Mouse (Mus musculus): Measurements from ENCODE around the gene Gm20747.
"Not testable (repeated sequence)": the region's sequence is repeated elsewhere in the genome, so short reads cannot be mapped to it uniquely, and the experiment has no call there.

Gene Gm20747

DNA sequence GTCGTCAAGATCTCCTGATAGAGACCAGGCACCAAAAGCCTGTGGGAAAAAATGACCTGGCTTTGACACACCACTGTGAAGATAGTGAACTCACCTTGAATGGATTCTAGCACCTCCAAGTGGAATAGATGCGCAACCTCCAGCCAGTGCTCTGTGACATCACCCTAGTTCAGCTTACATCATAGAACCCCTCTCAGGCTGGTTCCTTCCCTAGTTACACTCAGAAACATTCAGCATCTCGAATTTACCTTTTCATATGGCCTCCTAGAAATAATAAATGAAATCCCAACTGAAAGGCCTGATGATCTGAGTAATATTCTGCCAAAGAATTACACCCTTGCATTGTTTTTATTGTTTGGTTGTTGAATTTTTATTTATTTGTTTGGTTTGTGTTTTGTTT is at the start of gene Gm20747:
Gene Gm20747 (minus strand): TSS at position 101 of the 400 bp plus-strand sequence.
- DNase-seq (ENCODE audit: low spot score), result not testable (repeated sequence)
